Mouse (Mus musculus): ENCODE results near the gene Nme3.

DNA sequence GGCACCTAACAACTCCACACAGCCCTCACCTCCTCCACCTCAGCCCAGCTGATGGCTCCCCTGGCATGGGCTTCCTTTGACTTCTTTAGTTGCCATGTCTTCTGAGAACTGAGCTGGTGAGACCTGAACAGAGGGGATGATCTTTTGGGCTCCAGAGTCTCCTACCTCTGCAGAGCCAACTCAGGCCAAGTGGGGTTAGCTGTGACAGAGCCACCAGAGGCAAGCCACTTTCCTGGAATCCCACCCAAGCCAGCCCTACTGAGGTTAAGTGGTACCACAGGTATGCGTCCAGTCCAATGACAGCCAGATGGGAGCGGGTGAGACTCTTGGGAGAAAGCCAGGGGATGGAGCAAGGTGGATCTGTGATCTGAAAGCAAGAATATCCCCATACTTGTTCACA, 3.0 kb upstream of the Nme3 start:
- TF ChIP-seq CTCF (IDR thresholded peaks at IDR 0.05; ENCODE audit: extremely low read depth, insufficient read depth, insufficient read length, insufficient replicate concordance) = no peak
- no peak for TF ChIP-seq POLR2A (IDR thresholded peaks at IDR 0.05; ENCODE audit: low read depth, low read length)

Data from spleen, adult 2 months (tissue).